Mouse (Mus musculus) layer of hippocampus, postnatal 25 days (tissue): Measurements from ENCODE around the gene Aldh2. TPM values are rescaled to one million over a fixed set of nuclear protein-coding genes. Genes with fewer than 3 reads are reported as not detected.
"Not testable (repeated sequence)": the region's sequence is repeated elsewhere in the genome, so short reads cannot be mapped to it uniquely, and the experiment has no call there.

Source experiments
- DNase-seq, 2 experiments: peaks; one replicate each; pipeline ENCODE4 v3.0.0; 2022; ENCODE audit warnings: mixed read lengths in 2 of 2, low spot score in 1 of 2; ENCODE audit errors: extremely low spot score in 1 of 2
- total RNA-seq, 2 experiments: library from RNA; stranded (reverse); gene quantifications; 2 replicates each; pipeline ENCODE4 v1.2.3; 2021

Aldh2 gene
- total RNA-seq, 2 experiments from 2014 or later, result 110 to 124 TPM

GRCm38 (mm10) chr5:121564468-121564895 lies 29.1 kb downstream of the Aldh2 start:
- DNase-seq, result peak; percentile 61 to 85

GRCm38 (mm10) chr5:121562436-121562835 lies 31.2 kb downstream of the Aldh2 start:
- no peak for DNase-seq

GRCm38 (mm10) chr5:121549196-121549595 lies 44.4 kb downstream of the Aldh2 start:
- no peak for DNase-seq

DNA sequence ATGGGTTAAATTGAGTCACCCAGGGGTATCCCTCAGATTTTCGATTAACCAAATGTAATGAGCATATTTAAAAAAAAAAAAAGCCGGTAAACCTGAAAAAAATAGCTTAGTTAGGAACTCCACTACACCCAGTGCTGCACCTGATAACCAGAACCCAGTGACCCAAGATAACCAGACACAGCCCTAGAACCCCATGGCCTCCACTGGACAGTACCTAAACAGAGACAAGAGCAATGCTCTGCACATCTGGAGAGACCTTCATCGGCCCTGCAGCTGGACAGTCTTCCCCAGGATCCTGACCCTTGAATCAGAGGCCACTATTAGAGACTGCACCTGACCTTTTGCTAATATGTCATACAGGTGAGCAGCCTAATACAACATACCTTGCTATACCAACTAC lies 46.5 kb downstream of the Aldh2 start:
- no peak for DNase-seq

GRCm38 (mm10) chr5:121546530-121546895 lies 47.1 kb downstream of the Aldh2 start:
- DNase-seq, result peak; percentile 18 to 49

DNA sequence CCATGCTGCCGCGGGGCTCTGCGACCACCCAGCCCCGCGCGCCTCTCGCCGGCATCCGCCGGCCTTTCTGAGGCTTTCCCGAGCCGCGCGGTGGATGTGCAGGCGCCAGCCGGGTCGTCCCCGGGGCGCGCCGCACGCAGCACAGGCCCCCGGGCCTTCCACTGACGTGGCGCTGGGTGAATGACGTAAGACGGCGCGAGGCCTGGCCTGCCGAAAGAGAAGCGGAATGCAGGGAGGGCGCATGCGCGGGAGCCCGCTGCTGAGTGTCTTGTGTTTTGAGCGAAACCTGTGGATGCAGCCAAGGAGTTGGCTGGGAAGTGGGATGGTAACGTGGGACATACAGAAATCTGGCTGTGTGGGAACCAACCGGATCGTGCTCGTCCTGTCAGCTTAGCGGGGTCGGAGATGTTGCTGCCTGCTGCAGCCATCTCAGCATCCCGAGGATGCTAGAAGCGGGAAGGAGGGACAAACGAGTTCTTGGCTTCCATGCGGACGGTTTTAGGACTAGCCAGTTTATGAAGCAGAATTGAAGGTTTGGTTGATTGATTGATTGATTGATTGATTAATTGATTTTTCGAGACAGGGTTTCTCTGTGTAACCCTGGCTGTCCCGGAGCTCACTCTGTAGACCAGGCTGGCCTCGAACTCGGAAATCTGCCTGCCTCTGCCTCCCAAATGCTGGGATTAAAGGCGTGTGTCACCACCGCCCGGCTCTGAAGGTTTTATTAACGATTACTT lies 47.7 kb downstream of the Aldh2 start, which contains the start of gene Mapkapk5:
TSS of gene Mapkapk5 (minus strand) at position 113 of the 737 bp plus-strand sequence.
- DNase-seq, result peak; percentile 99 to 100

DNA sequence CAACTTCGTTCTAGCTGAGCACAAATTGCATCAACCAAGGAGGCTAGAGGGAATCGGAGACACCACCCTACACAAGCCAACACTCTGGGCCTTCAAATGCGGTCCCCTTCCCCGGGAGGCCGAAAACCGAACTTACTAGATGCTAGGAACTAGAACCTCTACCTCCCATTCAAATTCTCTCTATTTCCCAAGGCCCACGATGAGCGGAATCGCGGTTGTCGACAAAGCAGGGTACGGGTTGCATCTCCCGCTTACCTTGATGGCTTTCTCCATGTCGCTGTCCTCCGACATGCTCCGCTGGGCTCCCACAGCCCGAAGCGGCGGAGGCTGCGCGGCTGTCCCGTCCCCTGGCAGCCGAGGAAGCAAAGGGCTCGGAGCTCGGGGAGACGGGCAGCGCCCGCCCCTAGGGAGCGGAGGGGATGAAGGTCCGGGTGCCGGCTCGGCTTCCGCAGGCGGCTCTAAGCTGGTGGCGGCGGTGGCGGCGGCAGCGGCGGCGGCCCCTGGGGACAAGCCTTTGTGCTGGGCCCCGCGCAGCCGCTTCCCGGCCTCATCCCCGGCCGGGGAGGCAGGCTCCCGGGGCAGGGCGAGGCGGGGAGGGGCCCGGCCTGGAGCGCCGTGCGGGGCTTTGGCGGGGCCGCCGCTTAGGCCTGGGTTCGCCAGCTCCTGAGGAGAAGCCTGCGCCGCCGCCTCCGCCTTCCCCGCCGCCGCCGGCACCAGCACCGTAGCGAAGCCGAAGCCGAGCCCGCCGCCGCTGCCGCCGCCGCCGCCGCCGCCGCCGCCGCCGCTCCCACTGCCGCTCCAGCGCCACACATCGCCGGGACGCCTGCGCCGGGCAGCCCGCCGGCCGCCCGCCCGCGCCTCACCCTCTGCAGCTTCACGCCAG lies 48.5 kb downstream of the Aldh2 start, which contains the start of the genes Adam1a and Gm42878:
TSS of gene Adam1a (minus strand) at position 573 of the 883 bp plus-strand sequence.
TSS of gene Gm42878 (minus strand) at position 573 of the 883 bp plus-strand sequence.
- peak; percentile 10 to 19 for DNase-seq

- DNase-seq, result no peak
Observed at GRCm38 (mm10) chr5:121543370-121543769, 50.3 kb downstream of the Aldh2 start.

- no peak for DNase-seq
Observed at GRCm38 (mm10) chr5:121541235-121541634, 52.4 kb downstream of the Aldh2 start.

- no peak for DNase-seq
Observed at GRCm38 (mm10) chr5:121540066-121540465, 53.6 kb downstream of the Aldh2 start.

- no peak for DNase-seq
Observed at GRCm38 (mm10) chr5:121537588-121537987, 56.0 kb downstream of the Aldh2 start.

DNA sequence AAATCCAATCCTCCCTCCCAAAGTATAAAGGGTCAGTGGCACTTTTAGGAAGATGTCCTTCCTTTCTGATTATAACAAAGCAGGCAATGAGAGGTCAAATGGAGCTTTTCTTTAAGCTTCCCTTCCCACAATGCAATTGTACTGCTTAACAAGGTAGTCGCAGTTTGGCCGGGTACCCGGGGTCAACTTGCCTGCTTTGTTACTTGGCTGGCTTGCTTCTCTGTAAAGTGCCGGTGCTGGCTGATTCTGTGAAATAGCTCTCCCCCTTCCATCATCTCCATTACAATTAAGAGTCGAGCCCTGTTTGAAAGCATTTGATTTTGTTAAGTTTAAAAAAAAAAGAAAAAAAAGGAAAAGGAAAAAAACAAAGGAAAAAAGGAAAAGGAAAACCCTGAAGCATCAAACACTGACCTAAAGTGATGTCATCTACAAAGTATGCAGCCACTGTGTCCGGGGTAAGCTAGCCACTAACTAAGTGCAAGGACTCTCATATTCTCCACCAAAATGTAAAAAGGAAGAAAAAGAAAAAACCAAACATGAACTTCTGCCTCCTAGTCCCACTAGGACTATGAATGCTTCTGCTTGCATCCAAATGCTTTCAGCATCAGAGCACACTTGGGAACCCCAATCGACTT lies 56.6 kb downstream of the Aldh2 start:
- DNase-seq, result no peak

- no peak for DNase-seq
Observed at GRCm38 (mm10) chr5:121535116-121535515, 58.5 kb downstream of the Aldh2 start.

- peak in 1 of 2 experiments; percentile 19 for DNase-seq
Observed at GRCm38 (mm10) chr5:121534521-121534920, 59.1 kb downstream of the Aldh2 start.

- no peak for DNase-seq
Observed at GRCm38 (mm10) chr5:121526961-121527360, 66.7 kb downstream of the Aldh2 start.

GRCm38 (mm10) chr5:121526526-121526925 lies 67.1 kb downstream of the Aldh2 start:
- no peak for DNase-seq

GRCm38 (mm10) chr5:121525774-121526450 lies 67.7 kb downstream of the Aldh2 start:
- DNase-seq, result no peak

- DNase-seq, result not testable (repeated sequence)
Observed at GRCm38 (mm10) chr5:121519758-121520157, 73.9 kb downstream of the Aldh2 start.

DNA sequence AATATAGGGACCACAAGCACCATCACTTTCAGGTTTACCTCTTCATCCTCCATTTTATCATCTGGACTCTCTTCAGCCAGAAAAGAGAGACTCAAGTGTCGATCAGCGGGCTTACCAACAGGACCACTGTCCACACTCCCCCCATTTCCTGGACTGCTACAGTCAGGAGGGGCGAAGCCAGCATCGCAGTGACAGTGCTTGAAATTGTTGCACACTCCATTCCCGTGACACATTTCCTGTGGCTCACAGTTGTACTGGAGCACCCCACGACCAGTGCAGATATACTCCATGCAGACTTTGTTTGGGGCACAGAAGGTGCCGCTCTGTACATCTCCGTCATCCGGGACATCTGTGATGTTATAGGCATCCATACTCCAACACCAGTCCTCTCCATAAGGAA lies 74.6 kb downstream of the Aldh2 start:
- no peak for DNase-seq
